ENCODE assay signal across 9 mouse cellular contexts in genomic region chr4:63228943-63229342, GRCm38 (mm10). TPM values are rescaled to one million over a fixed set of nuclear protein-coding genes. Genes with fewer than 3 reads are reported as not detected.
DNase-seq lines count a peak whose midpoint lies in the region; ATAC-seq and TF ChIP-seq lines count a peak whose summit lies in the region.
"Had no signal": no experiment of that assay in that cellular context is flagged by ENCODE, and none has a peak within 500 bp of the region (broad histone marks: within the 10 kb centered on the region; RNA-seq: fewer than 3 reads in every experiment).

No protein-coding gene starts in this region.

- no peak overlapping the region for H3K9ac ChIP-seq in neural tube, embryonic 12.5 days

- TF ChIP-seq POLR2A in lung, adult 2 months (IDR thresholded peaks at IDR 0.05; ENCODE audit: borderline replicate concordance, extremely low read depth, low read depth, low read length): no peak

- DNase-seq in gastrocnemius, postnatal 10 days: peak; percentile 47
- no peak for DNase-seq in gastrocnemius, adult 2 months
- DNase-seq in adrenal gland, postnatal 14 days: peak; percentile 68
- peak; percentile 50 to 63 for DNase-seq in frontal cortex, postnatal 14 days (ENCODE audit: low spot score in 2 of 2)
- DNase-seq in layer of hippocampus, postnatal 36 days: peak; percentile 60 to 73
- no peak for DNase-seq in lung, adult 2 months

- peak; percentile 63 for ATAC-seq in neural tube, embryonic 12.5 days (ENCODE audit: low FRiP score, low read depth)
- ATAC-seq in activated CD4-positive, CD25-positive, alpha-beta regulatory T cell, adult 4 months: no peak

- WGBS in neural tube, embryonic 12.5 days: 44% methylated on average over 5 of the region's 5 CpGs
- WGBS in lung, adult 2 months: 59% methylated on average over 5 of the region's 5 CpGs

- H3K9me3 ChIP-seq in neural tube, embryonic 12.5 days: no peaks in the 10 kb centered on the region

- peaks cover 18% of the 10 kb centered on the region for H3K4me1 ChIP-seq in neural tube, embryonic 12.5 days
- no peaks in the 10 kb centered on the region; the same call in 1 of the 2 replicates for H3K4me1 ChIP-seq in lung, adult 2 months (ENCODE audit: control insufficient read depth, insufficient read depth, low read length)

- intact Hi-C loops in gastrocnemius, adult 2 months (cut with DNase I): no loop called here

- no peak for TF ChIP-seq CTCF in gastrocnemius, adult 2 months (IDR thresholded peaks at IDR 0.05)
- TF ChIP-seq CTCF in lung, adult 2 months (IDR thresholded peaks at IDR 0.05; ENCODE audit: insufficient read depth, low read length): no peak

- no peaks in the 10 kb centered on the region for H3K27me3 ChIP-seq in neural tube, embryonic 12.5 days (replicated peaks)

- H3K36me3 ChIP-seq in neural tube, embryonic 12.5 days: no peaks in the 10 kb centered on the region

- no peak overlapping the region for H3K4me3 ChIP-seq in gastrocnemius, adult 2 months
- H3K4me3 ChIP-seq in neural tube, embryonic 12.5 days: no peak overlapping the region
- H3K4me3 ChIP-seq in lung, adult 2 months (replicated peaks; ENCODE audit: extremely low read depth, low read depth, low read length): no peak overlapping the region

- H3K27ac ChIP-seq in gastrocnemius, adult 2 months: no peak overlapping the region
- H3K27ac ChIP-seq in neural tube, embryonic 12.5 days: no peak overlapping the region

- H3K4me2 ChIP-seq in neural tube, embryonic 12.5 days (replicated peaks): no peak overlapping the region

RNA-seq across cellular contexts. Expression of gene Col27a1, which starts 15.1 kb away (rescaled TPM):
- total RNA-seq in gastrocnemius, postnatal 10 days (2021): 1 to 10 TPM; 3.8 to 6.6 TPM
- under 1 TPM; 0.23 to 0.75 TPM for total RNA-seq in gastrocnemius, adult 2 months (2021)
- 8.1 and 9.2 TPM in 2 replicates for total RNA-seq in adrenal gland, postnatal 14 days (2021)
- 1 to 10 TPM; 3.9 to 5.4 TPM for total RNA-seq in layer of hippocampus, postnatal 36 days (2021)
- polyA plus RNA-seq in neural tube, embryonic 12.5 days (2016; fragmentation: Nextera tagmentation; extraction: Ambion mirVana): 4.6 and 5.4 TPM in 2 replicates
- polyA plus RNA-seq in activated CD4-positive, CD25-positive, alpha-beta regulatory T cell, adult 4 months (2017; shearing (Covaris generic)): under 1 TPM; 0.45 to 0.60 TPM
- 11.2 and 11.5 TPM in 2 replicates for polyA plus RNA-seq in lung, adult 2 months (2012; rRNA removed)

RNA-seq across cellular contexts. Expression of gene Kif12, which starts 57.0 kb away (rescaled TPM):
- total RNA-seq in gastrocnemius, postnatal 10 days (2021): not detected
- not detected for total RNA-seq in gastrocnemius, adult 2 months (2021)
- total RNA-seq in adrenal gland, postnatal 14 days (2021): not detected in 2 replicates
- total RNA-seq in layer of hippocampus, postnatal 36 days (2021): not detected
- not detected in 2 replicates for polyA plus RNA-seq in neural tube, embryonic 12.5 days (2016; fragmentation: Nextera tagmentation; extraction: Ambion mirVana)
- polyA plus RNA-seq in activated CD4-positive, CD25-positive, alpha-beta regulatory T cell, adult 4 months (2017; shearing (Covaris generic)): not detected
- polyA plus RNA-seq in lung, adult 2 months (2012; rRNA removed): 0.11 TPM in 1 of 2 replicates, not detected in the other
- total RNA-seq: left cerebral cortex, postnatal 10 days had no signal

Comparison
In these comparisons a context has a peak if more than half of its experiments do, and no peak if none do; other contexts are left out.
1. DNase-seq: peak in gastrocnemius, postnatal 10 days (single experiment), adrenal gland, postnatal 14 days (single experiment), frontal cortex, postnatal 14 days (2 of 2) and layer of hippocampus, postnatal 36 days (2 of 2); none in gastrocnemius, adult 2 months (single experiment) and lung, adult 2 months (single experiment).